Mouse (Mus musculus) embryo, embryonic 11.5 days (tissue): ENCODE measurements around the gene Cnot1.

ENCODE experiments used
- DNase-seq: peaks from one replicate; pipeline ENCODE4 v3.0.0-alpha.2; 2012; ENCODE audit warnings: low read depth, low spot score

The Cnot1 gene

DNA sequence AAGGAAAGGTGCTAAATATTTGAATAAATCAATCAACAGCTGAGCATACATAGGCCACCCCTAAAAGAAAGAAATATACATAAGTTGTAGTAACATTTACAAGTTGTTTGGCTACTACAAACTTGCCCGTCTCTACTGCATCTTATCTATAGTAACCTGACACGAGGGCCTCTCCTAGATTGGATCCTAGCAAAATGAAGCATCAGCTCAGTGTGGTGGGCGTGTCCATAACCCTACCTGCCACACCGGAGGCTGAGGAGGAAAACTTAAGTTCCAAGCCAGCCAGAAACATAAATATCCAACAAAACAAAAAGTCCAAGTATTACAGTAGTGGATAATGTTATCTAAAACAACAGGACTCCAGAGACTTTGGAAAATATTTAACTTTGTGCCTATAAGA, 79.6 kb downstream of the Cnot1 start:
- DNase-seq = no peak

DNA sequence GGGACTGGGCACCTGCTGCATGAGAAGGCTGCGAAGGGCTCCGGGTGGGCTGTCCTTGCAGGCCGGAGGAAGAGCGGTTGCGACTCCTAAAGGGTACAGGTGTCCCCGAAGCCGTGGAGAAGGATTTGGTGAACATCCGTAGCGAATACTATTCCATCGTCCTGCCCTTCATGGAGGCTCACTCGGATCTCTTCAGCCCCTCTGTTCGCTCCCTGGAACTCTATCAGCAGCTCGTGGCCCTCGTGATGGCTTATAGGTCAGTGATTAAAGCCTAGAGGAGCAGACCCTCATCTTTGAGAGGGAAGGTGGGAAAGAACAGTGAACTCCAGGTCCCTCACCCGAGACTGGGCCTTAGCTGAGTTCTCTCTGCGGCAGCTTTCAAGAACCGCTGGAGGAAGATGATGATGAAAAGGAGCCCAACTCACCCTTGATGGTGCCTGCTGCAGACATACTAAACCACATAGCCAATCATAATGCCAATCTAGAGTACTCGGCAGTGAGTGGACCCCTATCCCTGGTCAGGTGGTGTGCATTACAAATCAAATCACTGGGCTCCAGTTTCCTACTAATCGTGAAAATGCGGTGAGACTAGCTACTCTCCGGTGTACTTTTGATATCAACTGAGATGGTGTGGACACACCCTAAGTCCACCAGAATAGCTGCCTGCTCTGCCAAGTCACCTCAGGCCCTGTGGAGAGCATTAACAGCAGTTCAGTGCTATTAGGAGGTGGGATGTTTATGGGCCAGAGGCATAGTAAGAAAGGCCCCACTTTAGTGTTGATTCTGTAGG, 90.5 kb downstream of the Cnot1 start:
- no peak for DNase-seq

DNA sequence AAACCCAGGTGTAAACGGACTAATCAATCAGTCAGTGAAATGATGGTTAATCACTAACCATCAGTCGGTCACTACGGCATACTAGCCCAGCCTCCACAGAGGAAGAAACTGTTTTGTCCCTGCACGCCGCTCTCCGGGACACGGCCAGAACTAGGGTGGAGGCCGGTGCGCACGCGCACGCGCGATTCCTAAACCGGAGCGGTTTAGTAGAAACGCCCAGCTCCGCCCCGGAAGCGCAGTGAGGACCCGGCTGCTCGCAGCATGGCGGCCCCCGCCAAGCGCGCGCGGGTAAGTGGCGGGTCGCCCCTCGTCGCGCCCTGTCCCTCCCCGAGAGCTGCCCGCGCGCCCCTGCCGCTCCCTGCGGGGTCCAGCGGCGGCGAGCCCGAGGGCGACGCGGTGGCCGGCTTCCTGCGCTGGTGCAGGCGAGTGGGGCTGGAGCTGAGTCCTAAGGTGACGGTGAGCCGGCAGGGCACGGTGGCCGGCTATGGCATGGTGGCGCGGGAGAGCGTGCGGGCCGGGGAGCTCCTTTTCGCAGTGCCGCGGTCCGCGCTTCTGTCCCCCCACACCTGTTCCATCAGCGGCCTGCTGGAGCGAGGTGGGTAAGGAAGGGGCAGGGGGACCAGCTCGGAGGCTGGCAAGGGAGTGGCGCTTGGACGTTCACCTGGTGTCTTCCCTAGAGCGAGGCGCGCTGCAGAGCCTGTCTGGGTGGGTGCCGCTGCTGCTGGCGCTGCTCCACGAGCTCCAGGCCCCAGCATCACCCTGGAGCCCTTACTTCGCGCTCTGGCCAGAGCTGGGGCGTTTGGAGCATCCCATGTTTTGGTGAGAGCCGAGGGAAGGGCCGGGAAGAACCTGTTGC, 91.4 kb downstream of the Cnot1 start, which contains the start of gene Setd6:
Gene Setd6, plus strand, starts transcription at position 206 of the 856 bp plus-strand sequence.
- DNase-seq = peak; percentile 76

DNA sequence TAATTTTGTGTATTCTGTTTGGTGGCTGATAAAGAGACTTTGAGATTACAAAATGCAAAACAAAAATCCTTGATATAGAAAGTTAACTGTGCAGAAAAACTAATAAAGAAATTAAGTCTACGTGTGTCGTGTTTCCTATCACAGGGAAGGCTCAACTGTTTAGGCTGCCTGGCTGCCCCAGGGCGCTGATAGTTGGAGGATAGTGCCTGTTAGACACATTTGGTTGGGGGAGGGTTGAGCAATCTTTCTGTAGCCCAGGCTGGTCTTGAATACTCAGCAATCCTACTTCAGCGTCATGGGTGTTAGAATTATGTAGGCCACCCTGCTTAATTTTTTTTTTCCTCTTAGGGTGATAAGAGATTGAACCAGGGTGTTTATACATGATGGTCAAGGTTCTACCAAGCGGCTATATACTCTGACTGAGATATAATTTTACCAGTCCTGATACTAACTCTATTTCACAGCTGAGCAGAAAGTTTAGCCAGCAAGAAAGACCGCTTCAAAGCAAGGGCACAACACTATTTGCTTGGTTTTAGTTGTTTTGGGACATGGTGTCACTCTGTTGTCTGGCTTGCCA, 92.3 kb downstream of the Cnot1 start:
- no peak for DNase-seq

DNA sequence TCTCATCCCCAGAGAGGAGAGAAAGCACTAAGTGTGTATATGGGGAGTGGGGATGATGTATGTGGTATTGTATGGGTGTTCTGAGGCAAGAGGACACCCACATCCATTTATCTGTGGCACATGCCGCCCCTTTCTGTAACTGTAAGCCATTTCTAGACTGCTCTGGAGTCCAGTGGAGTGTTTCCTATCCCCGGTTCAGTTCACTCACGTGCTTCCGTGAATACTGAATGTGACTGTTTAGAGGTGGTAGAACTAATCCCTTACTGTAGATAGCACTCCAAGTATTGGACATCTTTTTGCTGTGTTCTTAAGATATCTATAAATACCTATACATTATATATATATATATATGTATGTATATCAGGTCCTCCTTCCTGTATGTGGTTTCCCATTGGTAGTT, 92.9 kb downstream of the Cnot1 start:
- no peak for DNase-seq

DNA sequence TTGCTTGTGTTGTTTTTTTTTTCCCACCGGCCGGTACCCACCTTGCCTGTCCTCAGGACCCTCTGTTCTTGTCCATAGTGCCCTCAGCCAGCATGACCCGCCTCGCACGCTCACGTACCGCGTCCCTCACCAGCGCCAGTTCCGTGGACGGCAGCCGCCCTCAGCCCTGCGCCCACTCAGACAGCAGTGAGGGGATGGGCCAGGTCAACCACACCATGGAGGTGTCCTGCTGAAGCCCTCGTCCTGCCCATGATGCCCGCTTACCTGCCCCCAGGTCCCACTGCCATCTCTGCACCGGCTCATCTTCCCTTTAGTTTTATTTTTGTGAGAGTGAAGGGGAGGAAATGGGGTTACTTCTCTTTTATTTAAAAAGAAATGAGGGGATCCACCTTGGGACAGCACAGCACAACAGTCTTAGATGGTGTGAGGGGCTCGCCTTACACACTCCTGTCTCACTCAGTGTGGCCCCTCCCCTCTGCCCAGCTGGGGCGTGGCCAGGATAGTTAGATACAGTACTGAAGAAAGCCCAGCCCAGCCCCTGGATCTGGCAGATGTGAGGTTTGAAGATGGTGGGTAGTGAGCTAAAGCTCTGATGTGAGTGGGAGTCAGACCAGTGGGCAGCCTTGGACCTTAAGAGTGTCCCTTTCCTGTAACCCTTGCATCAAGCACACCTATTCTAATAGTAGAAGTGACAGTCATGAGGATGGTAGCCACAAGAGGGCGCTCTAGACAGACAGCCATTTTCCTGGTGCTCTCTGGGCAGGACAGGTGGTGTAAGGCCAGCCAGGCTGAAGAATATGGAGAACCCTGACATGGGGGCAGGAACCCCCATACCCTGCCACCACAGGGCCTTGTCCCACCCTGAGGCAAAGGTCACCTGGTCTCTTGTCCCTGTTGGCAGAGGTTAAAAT, 93.9 kb downstream of the Cnot1 start:
- DNase-seq = no peak

DNA sequence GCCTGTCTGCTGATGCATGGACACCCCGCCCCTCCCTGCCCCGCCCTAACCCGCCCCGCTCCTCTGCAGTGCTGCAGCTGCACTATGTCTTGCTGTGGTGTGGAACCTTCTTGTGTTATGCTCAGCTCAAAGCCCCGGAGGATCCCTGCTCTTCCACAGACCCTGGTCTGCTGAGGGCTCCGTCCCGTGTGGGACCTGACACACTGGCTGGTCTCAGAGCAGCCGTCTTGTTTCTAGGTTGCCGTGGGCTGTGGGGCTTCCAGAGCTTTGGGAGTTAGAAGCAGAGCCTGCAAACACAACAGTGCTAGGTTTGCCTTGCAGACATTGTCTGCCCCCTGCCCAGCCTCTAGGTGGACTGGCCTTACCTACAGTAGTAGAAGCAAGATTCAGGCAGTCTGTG, 94.9 kb downstream of the Cnot1 start:
- no peak for DNase-seq

DNA sequence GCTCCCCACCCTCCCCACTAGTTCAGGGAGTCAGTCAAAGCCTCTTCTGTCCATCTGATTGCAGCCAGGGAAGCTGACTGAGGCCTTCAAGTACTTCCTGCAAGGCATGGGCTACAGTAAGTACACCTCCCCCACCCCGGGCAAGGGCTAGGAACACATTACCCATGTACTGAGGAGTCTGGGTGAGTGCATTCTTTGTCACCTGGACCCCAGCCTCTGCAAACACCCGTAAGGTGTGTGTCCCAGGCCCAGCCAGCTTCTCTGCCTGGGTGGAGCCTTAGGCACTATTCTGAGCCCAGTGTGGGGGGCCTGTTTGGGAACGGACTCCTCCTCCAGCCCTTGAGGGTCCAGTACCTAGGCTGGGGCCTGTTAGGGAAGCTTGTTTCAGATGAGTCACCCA, 96.2 kb downstream of the Cnot1 start:
- no peak for DNase-seq

DNA sequence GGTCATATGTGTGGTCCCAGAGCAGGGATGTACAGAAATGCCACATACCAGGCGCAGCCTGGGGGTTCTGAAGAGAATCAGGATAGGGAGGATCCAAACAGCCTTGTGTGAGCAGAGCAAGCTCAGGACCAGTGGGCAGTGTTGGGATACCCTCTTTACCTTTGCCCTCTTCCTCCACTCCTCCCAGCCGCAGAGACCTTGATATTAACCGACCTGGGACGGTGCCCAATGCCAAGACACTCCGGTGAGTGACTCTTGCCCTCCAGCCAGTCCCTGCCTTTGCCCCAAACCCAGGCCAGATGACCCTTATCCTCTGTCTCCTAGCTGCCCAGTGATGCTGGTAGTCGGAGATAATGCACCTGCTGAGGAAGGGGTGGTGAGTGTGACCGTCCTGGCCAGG, 97.7 kb downstream of the Cnot1 start:
- no peak for DNase-seq

DNA sequence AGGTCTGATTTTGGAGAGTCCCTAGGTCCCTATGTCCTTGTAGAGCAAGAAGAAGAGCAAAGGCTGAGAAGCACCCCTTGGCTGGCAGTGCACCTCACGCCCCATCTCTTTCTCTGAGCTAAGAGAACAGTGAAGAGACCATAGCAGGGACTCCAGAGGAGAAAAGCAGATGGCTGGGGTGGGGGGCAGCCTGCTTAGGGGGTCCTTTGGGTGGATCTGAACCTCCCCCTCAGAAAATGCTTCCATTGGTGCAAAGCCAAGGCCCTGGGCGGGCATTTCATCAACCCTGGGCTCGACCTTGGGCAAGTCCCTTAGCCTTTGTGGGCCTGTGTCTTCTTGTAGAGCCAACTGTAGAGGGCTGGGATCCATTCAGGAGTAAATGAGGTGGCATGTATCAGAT, 102.7 kb downstream of the Cnot1 start:
- no peak for DNase-seq

DNA sequence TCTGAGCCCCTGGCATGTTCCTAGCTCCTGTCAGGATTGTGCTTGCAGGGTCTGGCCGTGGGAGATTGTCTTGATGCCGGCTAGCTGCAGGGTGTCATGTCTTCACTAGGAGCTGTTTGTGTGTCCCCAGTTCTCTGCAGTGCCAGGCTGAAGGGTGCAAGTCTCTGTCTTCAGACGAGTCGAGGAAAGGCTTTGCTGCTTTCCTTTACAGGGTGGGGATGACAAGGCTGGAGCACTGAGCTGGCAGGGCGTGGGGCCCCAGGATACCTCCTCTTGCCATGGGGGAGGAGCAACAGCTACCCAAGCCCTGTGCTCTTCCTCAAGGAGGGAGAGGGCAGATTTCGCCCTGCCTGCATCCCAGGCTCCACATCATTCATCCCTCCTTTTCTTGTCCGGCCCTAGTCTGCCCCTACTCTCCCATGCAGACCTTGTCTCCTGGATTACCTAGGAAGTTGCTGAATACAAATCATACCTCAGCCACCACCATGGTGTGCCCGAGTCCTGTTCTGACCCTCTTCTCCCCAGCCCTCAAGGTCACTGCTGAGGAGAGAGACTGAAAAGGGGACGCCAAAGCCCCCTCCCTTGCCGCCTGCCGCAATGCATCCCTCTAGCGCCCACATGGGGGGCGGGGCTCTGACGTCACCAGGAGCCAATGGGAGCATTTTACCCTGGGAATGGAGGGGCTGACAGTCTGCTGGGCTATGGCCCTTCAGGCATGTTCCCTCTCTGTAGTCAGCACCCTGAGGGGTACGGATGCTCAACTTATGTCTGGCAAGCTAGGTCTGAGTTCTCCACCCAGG, 103.6 kb downstream of the Cnot1 start:
- no peak for DNase-seq

DNA sequence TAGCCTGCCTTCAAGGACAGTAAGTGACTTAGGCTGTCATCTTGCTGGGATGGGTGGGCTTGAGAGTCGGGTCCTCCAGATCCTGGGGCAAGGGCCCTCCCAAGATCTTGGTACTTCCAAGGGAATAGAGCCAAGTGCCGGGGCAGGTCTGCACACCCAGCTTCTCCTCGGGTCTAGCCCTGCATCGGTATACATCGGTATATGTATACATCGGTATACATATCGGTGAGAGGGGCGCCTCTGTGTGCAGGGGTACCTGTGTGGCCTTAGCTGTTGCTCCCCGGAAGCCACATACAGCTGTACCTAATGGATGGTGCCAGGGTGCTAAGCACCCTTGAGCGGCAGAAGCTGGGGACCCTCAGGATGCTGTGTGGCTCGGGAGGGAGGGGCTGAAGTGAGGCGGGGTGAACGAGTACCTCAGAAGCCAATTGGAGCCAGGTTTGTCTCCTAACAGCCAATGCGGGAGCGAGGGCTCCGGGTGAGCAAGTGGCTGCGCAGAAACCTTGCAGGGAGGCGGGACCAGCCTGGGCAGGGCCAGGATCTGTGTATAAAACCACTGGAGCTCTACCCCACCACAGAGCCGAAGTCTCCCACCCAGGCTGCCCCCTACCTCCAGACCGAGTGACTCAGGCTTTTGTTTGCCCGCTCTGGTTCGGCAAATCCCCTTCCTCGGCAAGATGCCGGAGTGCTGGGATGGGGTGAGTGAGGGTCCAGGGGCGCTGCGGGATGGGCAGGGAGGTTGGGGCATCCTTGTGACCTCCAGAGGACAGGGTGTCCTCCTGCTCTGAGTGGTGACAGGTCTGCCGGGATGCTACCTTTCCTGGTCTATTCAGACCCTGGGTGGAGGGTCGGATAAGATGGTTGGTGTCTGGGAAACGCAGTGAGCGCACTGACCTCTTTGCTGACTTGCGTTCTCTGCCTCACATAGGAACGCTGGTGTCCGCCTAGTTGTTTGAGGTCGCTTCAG, 104.5 kb downstream of the Cnot1 start:
- peak; percentile 78 for DNase-seq

DNA sequence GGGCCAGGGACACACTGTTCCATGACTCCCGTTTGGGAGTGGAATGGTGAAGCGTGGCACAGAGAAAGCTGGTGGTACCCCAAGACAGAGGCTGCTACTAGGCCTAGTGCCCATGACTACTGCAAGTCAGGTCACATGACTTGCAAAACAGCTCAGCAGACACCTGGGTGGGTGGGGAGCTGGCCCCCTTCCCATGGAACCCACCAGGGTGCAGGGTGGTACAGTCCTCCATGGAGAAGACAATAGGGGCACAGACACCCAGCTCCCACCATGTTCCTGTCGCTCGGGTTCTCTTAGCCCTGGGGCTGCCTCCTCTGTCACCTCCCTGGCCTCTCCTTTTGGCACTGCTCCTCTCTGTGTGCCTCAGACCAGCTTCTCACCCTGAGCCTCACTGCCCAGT, 105.5 kb downstream of the Cnot1 start:
- DNase-seq = no peak

DNA sequence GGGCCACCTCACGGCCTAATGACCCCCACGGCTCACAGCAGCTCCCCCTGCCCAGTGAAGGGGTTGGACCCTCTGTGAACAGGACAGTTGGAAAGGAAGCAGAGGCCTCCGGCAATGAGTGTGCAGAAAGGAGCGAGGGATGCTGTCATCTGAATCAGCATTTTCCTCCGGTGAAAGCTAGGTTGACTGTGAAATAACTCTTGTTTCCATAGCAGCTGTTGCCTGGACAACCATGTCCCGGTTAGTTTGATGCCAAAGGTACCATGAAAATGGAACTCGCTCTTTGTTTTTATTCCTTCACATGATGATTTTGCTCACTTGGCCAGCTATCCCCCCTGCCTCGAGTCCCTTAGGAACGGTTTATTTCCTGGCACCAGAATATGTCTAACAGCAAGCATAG, 107.0 kb downstream of the Cnot1 start:
- no peak for DNase-seq

DNA sequence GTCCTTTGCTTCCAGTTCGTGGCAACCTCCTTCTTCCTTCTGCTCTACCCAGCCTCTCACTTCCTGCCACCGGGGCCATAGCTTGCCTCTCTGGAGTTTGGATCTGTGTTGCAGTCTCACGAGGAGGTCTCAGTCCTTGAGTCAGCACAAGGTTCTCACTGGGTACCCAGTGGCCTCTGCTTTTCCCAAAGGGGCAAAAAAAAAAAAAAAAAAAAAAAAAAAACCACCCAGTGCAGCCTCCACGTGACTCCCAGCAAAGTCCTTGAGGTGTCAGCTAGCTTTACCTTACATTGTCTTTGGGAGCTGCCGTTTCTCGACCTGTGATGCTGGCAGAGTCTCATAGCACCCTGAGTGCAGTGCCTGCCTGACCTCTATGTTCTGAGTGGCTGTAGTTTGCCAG, 109.1 kb downstream of the Cnot1 start:
- no peak for DNase-seq

DNA sequence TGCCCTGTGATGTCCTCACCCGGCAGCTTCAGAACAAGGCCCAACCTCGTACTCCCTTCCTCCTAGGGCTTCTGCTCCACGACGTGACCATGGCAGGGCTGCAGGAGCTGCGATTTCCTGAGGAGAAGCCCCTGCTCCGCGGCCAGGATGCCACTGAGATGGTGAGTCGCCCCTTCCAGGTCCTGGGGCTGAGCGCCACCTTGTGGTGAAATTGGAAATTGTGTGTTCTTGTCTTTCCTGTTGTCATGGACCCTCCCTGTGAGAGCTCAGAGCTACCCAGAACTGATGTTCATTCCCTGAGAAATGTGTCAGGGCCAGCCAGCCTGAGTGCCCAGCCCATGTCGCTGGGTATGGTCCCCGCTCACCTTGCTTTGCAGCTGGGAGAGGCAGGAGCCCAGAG, 110.1 kb downstream of the Cnot1 start:
- DNase-seq = peak; percentile 83

DNA sequence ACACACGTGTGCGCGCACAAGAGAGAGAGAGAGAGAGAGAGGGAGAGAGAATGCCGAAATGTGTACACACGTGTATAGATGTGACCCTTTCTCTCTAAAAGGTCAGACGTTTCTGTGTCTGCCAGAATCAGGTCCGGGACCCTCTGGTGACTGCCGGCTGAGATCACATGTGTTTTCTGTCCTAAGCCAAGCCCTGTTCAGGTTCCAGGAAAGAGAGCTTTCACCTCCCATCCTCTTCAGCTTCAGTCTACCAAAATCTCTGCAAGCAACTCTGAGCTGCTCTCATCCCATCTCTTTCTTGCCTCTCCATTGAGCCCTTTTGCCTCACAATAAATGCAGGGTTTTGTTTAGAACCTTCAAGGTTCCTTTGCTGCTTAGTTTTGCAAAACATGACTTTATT, 110.6 kb downstream of the Cnot1 start:
- DNase-seq = no peak

DNA sequence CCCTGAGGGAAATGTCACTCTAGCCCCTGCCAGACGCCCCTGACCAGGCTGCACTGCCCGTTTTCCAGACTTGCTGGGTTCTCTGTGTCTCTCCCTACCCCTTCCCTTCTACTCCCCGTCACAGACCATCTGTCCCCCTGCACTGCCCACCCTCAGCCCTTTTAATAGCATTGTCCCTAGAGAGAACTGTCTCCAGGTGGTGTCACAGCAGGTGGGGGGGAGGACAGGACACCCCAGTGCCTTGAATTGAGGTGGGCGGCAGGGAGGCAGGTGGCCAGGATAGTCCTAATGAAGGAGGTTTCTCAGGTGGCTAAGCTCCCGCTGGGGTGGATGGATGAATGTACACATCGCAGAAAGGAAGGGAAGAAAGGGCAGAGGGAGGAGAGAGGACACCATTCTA, 112.6 kb downstream of the Cnot1 start:
- DNase-seq = no peak

DNA sequence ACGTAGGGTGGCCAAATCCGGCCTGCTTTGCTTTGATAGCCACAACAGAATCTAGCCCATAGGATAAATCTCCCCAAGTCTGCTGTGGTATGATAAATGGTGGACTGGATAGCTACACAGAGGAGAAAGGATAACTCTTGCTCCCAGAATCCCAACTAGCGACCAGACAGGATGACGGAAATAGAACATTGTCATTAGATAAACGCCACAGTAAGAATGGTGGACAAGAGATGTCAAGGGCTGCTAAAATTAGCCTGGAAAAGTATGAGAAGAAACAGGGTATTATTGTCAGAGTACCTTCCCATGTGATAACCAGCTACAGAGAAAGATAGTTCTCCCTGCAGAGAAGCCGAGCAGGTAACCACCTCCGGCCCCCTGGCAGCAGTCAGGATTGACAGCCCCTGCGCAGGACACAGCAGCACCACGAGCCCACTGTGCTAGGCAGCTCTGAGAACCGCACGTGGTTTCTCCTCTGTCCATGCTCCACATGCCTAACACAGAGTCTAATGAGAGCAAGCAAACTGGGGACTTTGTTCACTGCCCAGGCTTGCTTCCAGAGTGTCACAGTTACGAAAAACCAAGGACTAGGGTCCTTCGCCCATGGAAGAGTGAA, 116.2 kb downstream of the Cnot1 start:
- no peak for DNase-seq
